Mouse (Mus musculus): Measurements from ENCODE around the gene Cth. TPM values are rescaled to one million over a fixed set of nuclear protein-coding genes. Genes with fewer than 3 reads are reported as not detected.

Cth gene
- polyA plus RNA-seq, 1 experiment, result 4.4 TPM

DNA sequence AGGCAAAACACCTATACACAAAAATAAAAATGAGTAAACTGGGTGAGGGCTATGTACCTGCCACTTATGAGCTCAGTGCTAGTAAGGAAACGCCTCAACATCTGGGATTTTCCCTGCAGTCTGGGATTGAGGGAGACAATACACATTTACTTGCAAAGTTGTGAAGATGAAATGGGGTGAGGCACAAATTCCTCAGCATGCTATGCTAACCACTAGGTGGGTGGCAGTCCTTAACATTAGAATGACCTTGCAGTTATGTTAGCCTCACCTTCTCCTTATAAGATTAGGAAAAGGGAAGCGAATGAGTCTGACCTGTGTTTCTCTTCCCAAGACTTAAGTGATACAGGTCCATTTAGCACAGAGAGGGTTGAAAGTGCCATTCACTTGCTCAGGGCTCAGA, 3.5 kb downstream of the Cth start:
- DNase-seq, result no peak
- no peak for TF ChIP-seq POLR2A (IDR thresholded peaks at IDR 0.05; ENCODE audit: borderline replicate concordance, extremely low read depth, low read depth, low read length)
- no peak for TF ChIP-seq CTCF (IDR thresholded peaks at IDR 0.05; ENCODE audit: insufficient read depth, low read length)
- WGBS, result 80% methylated on average over 2 of the region's 2 CpGs
- Histone ChIP-seq H3K4me1 (ENCODE audit: control insufficient read depth, insufficient read depth, low read length) (no peaks in the 10 kb centered on the region), H3K4me3 (replicated peaks; ENCODE audit: extremely low read depth, low read depth, low read length) (no peak overlapping the region)

DNA sequence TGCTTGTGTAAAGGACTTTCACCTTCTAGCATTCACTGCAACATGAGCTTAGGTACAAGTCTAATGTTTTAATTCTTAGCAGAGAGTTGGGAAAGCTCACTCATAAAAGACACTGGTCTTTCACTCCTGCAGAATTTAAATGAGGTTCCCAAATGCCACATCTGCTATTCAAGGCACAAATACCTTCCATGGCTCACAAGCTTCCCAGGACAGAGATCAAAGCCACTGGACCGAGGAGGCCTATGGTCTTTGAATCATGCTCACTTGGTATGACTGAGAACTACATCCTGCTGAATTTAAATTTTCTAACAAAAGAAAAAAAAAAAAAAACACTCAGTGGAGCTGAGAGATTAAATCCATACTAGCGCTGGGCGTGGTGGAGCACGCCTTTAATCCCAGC, 8.5 kb downstream of the Cth start:
- TF ChIP-seq CTCF (IDR thresholded peaks at IDR 0.05; ENCODE audit: insufficient read depth, low read length), result no peak
- no peak for TF ChIP-seq POLR2A (IDR thresholded peaks at IDR 0.05; ENCODE audit: borderline replicate concordance, extremely low read depth, low read depth, low read length)
- 87% methylated on average over 4 of the region's 4 CpGs for WGBS
- Histone ChIP-seq H3K4me3 (replicated peaks; ENCODE audit: extremely low read depth, low read depth, low read length) (no peak overlapping the region), H3K4me1 (ENCODE audit: control insufficient read depth, insufficient read depth, low read length) (no peaks in the 10 kb centered on the region)
- DNase-seq, result no peak

DNA sequence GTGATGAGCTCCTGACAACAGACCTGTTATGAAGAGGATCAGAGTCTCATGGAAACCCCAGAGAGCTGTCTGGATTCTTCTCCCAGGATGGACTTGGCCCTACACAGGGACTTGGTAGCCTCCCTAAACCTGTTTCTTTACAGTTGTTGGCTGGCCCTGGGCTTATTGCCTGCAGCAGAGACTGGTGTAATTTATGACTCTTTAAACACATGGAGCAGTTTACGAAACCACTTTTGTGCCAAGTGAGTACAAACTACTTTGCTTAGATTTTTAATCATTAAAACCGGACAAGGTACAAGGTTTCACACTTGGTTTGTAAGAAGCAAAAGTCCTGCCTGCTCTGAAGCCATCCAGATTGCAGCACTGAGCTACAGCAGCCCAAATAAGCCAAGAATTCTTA, 12.7 kb downstream of the Cth start:
- 72% methylated on average over 2 of the region's 2 CpGs for WGBS
- TF ChIP-seq CTCF (IDR thresholded peaks at IDR 0.05; ENCODE audit: insufficient read depth, low read length) (no peak), POLR2A (IDR thresholded peaks at IDR 0.05; ENCODE audit: borderline replicate concordance, extremely low read depth, low read depth, low read length) (no peak)
- Histone ChIP-seq H3K4me1 (ENCODE audit: control insufficient read depth, insufficient read depth, low read length) (no peaks in the 10 kb centered on the region), H3K4me3 (replicated peaks; ENCODE audit: extremely low read depth, low read depth, low read length) (no peak overlapping the region)
- DNase-seq, result no peak

DNA sequence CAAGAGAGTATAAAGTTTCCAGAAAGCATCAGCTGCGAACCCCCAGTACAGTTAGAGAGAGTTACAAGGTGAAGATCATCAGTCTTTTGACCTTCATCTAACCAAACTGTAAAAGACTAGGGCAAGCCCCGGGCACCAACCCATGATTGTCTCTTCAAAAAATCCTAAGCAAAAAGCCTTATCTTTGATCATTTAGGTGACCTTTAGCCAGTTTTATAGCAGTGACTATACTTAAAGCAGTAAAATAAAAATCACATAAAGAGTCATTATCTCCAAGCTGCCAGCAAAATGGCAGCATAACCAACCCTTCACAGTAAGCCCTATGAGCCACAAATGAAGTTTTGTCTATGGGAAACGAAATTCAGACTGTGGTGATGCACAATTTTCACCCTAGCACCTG, 14.6 kb downstream of the Cth start:
- DNase-seq, result no peak
- no peaks in the 10 kb centered on the region for H3K4me1 ChIP-seq (ENCODE audit: control insufficient read depth, insufficient read depth, low read length)
- TF ChIP-seq POLR2A (IDR thresholded peaks at IDR 0.05; ENCODE audit: borderline replicate concordance, extremely low read depth, low read depth, low read length), result no peak
- TF ChIP-seq CTCF (IDR thresholded peaks at IDR 0.05; ENCODE audit: insufficient read depth, low read length), result no peak
- 76% methylated on average over 3 of the region's 3 CpGs for WGBS
- no peak overlapping the region for H3K4me3 ChIP-seq (replicated peaks; ENCODE audit: extremely low read depth, low read depth, low read length)

DNA sequence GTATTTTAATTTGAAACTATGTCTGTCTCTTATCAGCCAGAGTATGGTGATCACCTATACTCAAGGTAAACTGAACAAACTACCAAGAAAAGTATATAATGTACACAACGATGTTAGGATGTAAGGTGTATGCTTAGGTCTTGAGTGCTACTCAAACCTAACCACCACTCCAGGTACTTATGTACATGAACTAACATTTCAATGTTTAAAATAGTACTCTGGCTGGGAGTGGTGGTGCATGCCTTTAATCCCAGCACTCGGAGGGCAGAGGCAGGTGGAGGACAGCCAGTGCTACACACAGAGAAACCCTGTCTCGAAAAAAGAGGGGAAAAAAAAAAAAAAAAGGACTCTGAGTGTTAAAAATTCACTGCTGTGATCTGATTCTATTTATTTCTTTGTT, 16.7 kb downstream of the Cth start:
- no peak overlapping the region for H3K4me3 ChIP-seq (replicated peaks; ENCODE audit: extremely low read depth, low read depth, low read length)
- no peaks in the 10 kb centered on the region for H3K4me1 ChIP-seq (ENCODE audit: control insufficient read depth, insufficient read depth, low read length)
- DNase-seq, result no peak
- WGBS, result 48% methylated on average over 3 of the region's 3 CpGs
- TF ChIP-seq CTCF (IDR thresholded peaks at IDR 0.05; ENCODE audit: insufficient read depth, low read length), result no peak
- TF ChIP-seq POLR2A (IDR thresholded peaks at IDR 0.05; ENCODE audit: borderline replicate concordance, extremely low read depth, low read depth, low read length), result no peak

DNA sequence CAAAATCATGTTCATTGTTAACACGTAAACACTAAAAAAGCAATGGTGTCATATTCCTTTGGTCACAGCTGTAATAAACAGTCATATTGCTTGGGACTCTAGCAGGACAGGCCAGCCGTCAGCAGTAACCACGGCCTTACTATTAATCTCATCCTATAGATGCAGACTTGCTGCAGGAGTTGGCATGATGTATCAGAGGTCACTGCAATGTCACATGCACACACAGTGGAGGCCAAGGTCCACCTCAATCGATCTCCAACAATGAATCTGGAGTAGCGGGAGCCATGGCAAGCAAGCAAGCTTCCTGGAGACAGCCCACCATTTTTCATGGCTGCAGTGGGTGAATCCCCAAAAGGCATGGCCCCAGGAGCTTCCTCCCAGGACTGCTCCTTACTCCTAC, 23.2 kb downstream of the Cth start:
- Histone ChIP-seq H3K4me3 (replicated peaks; ENCODE audit: extremely low read depth, low read depth, low read length) (no peak overlapping the region), H3K4me1 (ENCODE audit: control insufficient read depth, insufficient read depth, low read length) (no peaks in the 10 kb centered on the region)
- no peak for DNase-seq
- no peak for TF ChIP-seq POLR2A (IDR thresholded peaks at IDR 0.05; ENCODE audit: borderline replicate concordance, extremely low read depth, low read depth, low read length)
- no peak for TF ChIP-seq CTCF (IDR thresholded peaks at IDR 0.05; ENCODE audit: insufficient read depth, low read length)
- 85% methylated on average over 5 of the region's 5 CpGs for WGBS

DNA sequence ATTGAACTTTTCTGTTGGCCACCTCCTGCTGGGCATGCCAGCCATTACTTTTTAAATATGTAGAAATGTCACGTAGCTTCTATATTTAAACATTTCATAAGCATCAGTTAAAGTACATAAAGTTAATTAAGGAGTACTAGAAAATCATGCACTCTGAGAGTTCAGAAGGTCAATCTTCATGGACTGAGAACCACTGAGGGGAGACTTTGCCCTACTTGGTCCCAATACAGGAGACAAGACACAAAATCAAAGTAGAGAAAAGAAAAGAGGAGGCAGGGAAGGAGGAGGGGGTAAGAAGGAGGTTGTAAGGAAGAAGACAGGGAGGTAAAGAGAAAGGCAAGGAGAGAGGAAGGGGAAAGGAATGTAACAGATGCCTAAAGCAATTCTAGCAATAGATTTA, 24.9 kb downstream of the Cth start:
- Histone ChIP-seq H3K4me1 (ENCODE audit: control insufficient read depth, insufficient read depth, low read length) (no peaks in the 10 kb centered on the region), H3K4me3 (replicated peaks; ENCODE audit: extremely low read depth, low read depth, low read length) (no peak overlapping the region)
- no peak for DNase-seq
- WGBS, result 89% methylated on average over 1 of the region's 1 CpGs
- no peak for TF ChIP-seq POLR2A (IDR thresholded peaks at IDR 0.05; ENCODE audit: borderline replicate concordance, extremely low read depth, low read depth, low read length)
- TF ChIP-seq CTCF (IDR thresholded peaks at IDR 0.05; ENCODE audit: insufficient read depth, low read length), result no peak

DNA sequence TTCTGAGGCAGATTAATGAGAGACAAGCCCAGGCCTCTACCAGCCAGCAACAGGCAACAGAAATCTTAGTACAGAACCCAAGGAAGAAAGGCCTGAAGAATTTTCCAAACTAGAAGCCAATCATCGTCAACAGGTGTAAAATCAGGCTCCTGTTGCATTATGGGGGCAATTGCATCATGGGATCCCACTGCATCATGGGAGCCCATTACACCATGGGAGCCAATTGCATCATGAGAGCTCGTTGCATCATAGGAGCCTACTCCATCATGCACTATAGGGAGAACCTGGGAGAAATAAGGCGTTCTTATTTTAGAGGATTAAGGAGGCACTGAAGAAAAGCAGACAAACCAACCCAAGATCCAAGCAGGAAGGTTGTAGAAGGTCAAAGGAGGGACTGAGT, 27.2 kb downstream of the Cth start:
- TF ChIP-seq POLR2A (IDR thresholded peaks at IDR 0.05; ENCODE audit: borderline replicate concordance, extremely low read depth, low read depth, low read length) (no peak), CTCF (IDR thresholded peaks at IDR 0.05; ENCODE audit: insufficient read depth, low read length) (no peak)
- Histone ChIP-seq H3K4me1 (ENCODE audit: control insufficient read depth, insufficient read depth, low read length) (no peaks in the 10 kb centered on the region), H3K4me3 (replicated peaks; ENCODE audit: extremely low read depth, low read depth, low read length) (no peak overlapping the region)
- 85% methylated on average over 3 of the region's 3 CpGs for WGBS
- no peak for DNase-seq

DNA sequence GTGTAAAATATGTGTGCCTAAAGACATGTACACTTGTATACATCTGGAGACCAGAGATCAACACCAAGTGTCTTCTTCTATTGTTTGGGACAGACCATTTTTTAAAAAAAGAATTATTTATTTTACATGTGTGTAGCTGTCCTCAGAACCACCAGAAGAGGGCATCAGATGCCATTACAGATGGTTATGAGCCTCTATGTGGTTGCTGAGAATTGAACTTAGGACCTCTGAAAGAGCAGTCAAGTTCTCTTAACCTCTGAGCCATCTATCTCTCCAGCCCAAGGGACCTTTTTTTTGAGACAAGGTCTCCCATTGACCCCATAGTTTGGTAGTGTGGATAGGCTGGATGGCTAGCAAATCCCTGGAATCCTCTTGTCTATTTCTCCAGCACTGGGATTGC, 33.1 kb downstream of the Cth start:
- no peak for DNase-seq
- Histone ChIP-seq H3K4me3 (replicated peaks; ENCODE audit: extremely low read depth, low read depth, low read length) (no peak overlapping the region), H3K4me1 (ENCODE audit: control insufficient read depth, insufficient read depth, low read length) (no peaks in the 10 kb centered on the region)
- TF ChIP-seq CTCF (IDR thresholded peaks at IDR 0.05; ENCODE audit: insufficient read depth, low read length), result no peak
- TF ChIP-seq POLR2A (IDR thresholded peaks at IDR 0.05; ENCODE audit: borderline replicate concordance, extremely low read depth, low read depth, low read length), result no peak

DNA sequence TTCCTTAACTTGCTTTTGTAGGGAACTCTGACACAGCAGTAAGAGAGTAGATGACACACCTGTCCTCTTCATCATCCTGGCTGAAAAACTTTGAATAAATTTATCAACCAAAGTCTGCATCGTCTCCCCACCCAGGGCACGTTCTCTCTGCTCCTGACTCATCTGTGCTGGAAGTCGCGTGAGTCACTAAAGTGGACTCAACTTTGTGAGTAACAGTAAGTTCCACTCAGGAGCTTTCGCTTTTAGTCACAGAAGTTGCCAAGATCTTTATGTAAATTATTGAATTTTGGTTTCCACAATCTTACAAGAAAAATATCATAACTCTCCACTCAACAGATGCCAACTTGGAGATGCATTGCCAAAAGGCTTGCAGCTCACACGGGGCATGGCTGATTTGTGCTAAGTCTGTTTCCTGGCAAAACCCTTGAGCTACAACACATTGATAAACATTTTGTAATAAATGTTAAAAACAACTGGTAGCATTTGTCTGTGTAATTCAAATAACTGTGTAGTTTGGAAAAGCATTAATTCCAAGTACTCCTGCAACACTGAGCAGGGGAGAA, 40.7 kb downstream of the Cth start:
- DNase-seq, result no peak
- WGBS, result 63% methylated on average over 6 of the region's 6 CpGs
- H3K4me1 ChIP-seq (ENCODE audit: control insufficient read depth, insufficient read depth, low read length), result no peaks in the 10 kb centered on the region

More for the DNA sequence above, 40.7 kb downstream of the Cth start:
- no peak overlapping the region for H3K4me3 ChIP-seq (replicated peaks; ENCODE audit: extremely low read depth, low read depth, low read length)
- TF ChIP-seq CTCF (IDR thresholded peaks at IDR 0.05; ENCODE audit: insufficient read depth, low read length) (no peak), POLR2A (IDR thresholded peaks at IDR 0.05; ENCODE audit: borderline replicate concordance, extremely low read depth, low read depth, low read length) (no peak)

All from lung, adult 2 months (tissue).